Mouse (Mus musculus) ES-Bruce4 (cell line): ENCODE data around the gene Fosb. TPM values are rescaled to one million over a fixed set of nuclear protein-coding genes. Genes with fewer than 3 reads are reported as not detected.
"Not testable (repeated sequence)": the region's sequence is repeated elsewhere in the genome, so short reads cannot be mapped to it uniquely, and the experiment has no call there.

Experiments
- H3K27ac ChIP-seq: 2 replicates; pipeline ENCODE4 v1.5.1; 2012; ENCODE audit warnings: low read length, inconsistent platforms; ENCODE audit not compliant: insufficient read depth
- H3K27me3 ChIP-seq: 2 replicates; pipeline ENCODE4 v1.6.1; 2012; ENCODE audit warnings: mild to moderate bottlenecking, low read length, inconsistent platforms; ENCODE audit not compliant: control insufficient read depth, poor library complexity, insufficient read depth, severe bottlenecking
- H3K36me3 ChIP-seq: 2 replicates; pipeline ENCODE4 v1.6.1; 2012; ENCODE audit warnings: inconsistent platforms, mild to moderate bottlenecking, low read length, moderate library complexity; ENCODE audit not compliant: control insufficient read depth, poor library complexity, insufficient read depth, severe bottlenecking
- H3K4me1 ChIP-seq: one replicate; pipeline ENCODE4 v1.8.1; 2011; ENCODE audit warnings: low read length; ENCODE audit not compliant: control insufficient read depth, insufficient read depth
- H3K4me3 ChIP-seq: 2 replicates; pipeline ENCODE4 v1.5.1; 2011; ENCODE audit warnings: low read depth, mild to moderate bottlenecking, low read length
- H3K9ac ChIP-seq: 2 replicates; pipeline ENCODE4 v1.6.1; 2012; ENCODE audit warnings: low read depth, mild to moderate bottlenecking, inconsistent platforms; ENCODE audit not compliant: poor library complexity, severe bottlenecking
- H3K9me3 ChIP-seq: replicated peaks from 2 replicates; pipeline ENCODE4 v1.6.1; 2012; ENCODE audit warnings: mild to moderate bottlenecking, low read length, inconsistent platforms; ENCODE audit not compliant: control insufficient read depth, poor library complexity, insufficient read depth, severe bottlenecking
- CTCF ChIP-seq: IDR thresholded peaks from one replicate; pipeline ENCODE4 v1.8.1; 2011; ENCODE audit warnings: low read depth, low read length
- EP300 ChIP-seq: IDR thresholded peaks from 2 replicates; pipeline ENCODE4 v1.6.1; 2011; ENCODE audit warnings: low read depth, low read length; ENCODE audit not compliant: insufficient read depth
- POLR2A ChIP-seq: IDR thresholded peaks from one replicate; pipeline ENCODE4 v1.8.1; 2011; ENCODE audit warnings: low read length; ENCODE audit not compliant: insufficient read depth
- polyA plus RNA-seq: library from polyadenylated mRNA; stranded (reverse); fragments of >200 nt; gene quantifications from 2 replicates; pipeline ENCODE4 v1.2.4, GENCODE M21; 2011; ENCODE audit warnings: low read depth; ENCODE audit not compliant: missing spikeins, insufficient read depth, insufficient read length

Gene Fosb
- polyA plus RNA-seq, 1 experiment: 1.1 TPM

- Histone ChIP-seq H3K27me3 (no peaks in the 10 kb centered on the region), H3K36me3 (no peaks in the 10 kb centered on the region)
Measured at GRCm38 (mm10) chr7:19282385-19282784, 27.5 kb downstream of the Fosb start, which contains the start of gene Rtn2. Gene Rtn2 (plus strand): TSS chr7:19282624.

GRCm38 (mm10) chr7:19281680-19282304 lies 28.1 kb downstream of the Fosb start:
- not testable (repeated sequence) for H3K4me1 ChIP-seq, H3K9me3 ChIP-seq, H3K36me3 ChIP-seq, H3K27me3 ChIP-seq, H3K9ac ChIP-seq
- H3K4me3 ChIP-seq: peak overlapping the region; percentile 92
- H3K27ac ChIP-seq: peak overlapping the region; percentile 54; the same call in 1 of the 2 replicates

More at GRCm38 (mm10) chr7:19282385-19282784, 27.5 kb downstream of the Fosb start, which contains the start of gene Rtn2:
- no peaks in the 10 kb centered on the region for H3K9me3 ChIP-seq
- H3K9ac ChIP-seq: peak within 1 kb of the TSS; percentile 77
- H3K4me1 ChIP-seq: no peaks in the 10 kb centered on the region
- peak within 1 kb of the TSS; percentile 54; the same call in 1 of the 2 replicates for H3K27ac ChIP-seq
- no peak for TF ChIP-seq EP300
- TF ChIP-seq POLR2A: no peak
- TF ChIP-seq CTCF: no peak
- peak within 1 kb of the TSS; percentile 92 for H3K4me3 ChIP-seq

- peak within 1 kb of the TSS; percentile 54; the same call in 1 of the 2 replicates for H3K27ac ChIP-seq
- peak within 1 kb of the TSS; percentile 70 for H3K9ac ChIP-seq
- TF ChIP-seq POLR2A (no peak), CTCF (no peak), EP300 (0 out of 2 replicates have a peak, but pooled peaks have one; percentile 9)
Measured at GRCm38 (mm10) chr7:19279581-19280114, 30.2 kb downstream of the Fosb start, which contains the start of gene Ppm1n. Gene Ppm1n (minus strand): TSS chr7:19280064.

GRCm38 (mm10) chr7:19279052-19279451 lies 30.8 kb downstream of the Fosb start:
- no peak for TF ChIP-seq POLR2A
- no peak for TF ChIP-seq CTCF
- no peak for TF ChIP-seq EP300
- no peak overlapping the region for H3K27ac ChIP-seq
- peak overlapping the region; percentile 70 for H3K9ac ChIP-seq

More at GRCm38 (mm10) chr7:19279581-19280114, 30.2 kb downstream of the Fosb start, which contains the start of gene Ppm1n:
- Histone ChIP-seq H3K9me3 (no peaks in the 10 kb centered on the region), H3K4me3 (peak within 1 kb of the TSS; percentile 73), H3K27me3 (no peaks in the 10 kb centered on the region), H3K36me3 (no peaks in the 10 kb centered on the region), H3K4me1 (no peaks in the 10 kb centered on the region)

GRCm38 (mm10) chr7:19276253-19276652 lies 33.6 kb downstream of the Fosb start:
- no peak overlapping the region for H3K27ac ChIP-seq
- no peaks in the 10 kb centered on the region for H3K36me3 ChIP-seq
- no peak for TF ChIP-seq POLR2A
- TF ChIP-seq CTCF: peak; percentile 67
- no peaks in the 10 kb centered on the region for H3K4me1 ChIP-seq
- no peak overlapping the region for H3K9ac ChIP-seq
- H3K4me3 ChIP-seq: no peak overlapping the region
- no peaks in the 10 kb centered on the region for H3K9me3 ChIP-seq
- H3K27me3 ChIP-seq: no peaks in the 10 kb centered on the region

More at GRCm38 (mm10) chr7:19279052-19279451, 30.8 kb downstream of the Fosb start:
- H3K27me3 ChIP-seq: no peaks in the 10 kb centered on the region
- peak overlapping the region; percentile 73 for H3K4me3 ChIP-seq
- no peaks in the 10 kb centered on the region for H3K4me1 ChIP-seq
- H3K9me3 ChIP-seq: no peaks in the 10 kb centered on the region
- H3K36me3 ChIP-seq: no peaks in the 10 kb centered on the region

GRCm38 (mm10) chr7:19272173-19272764 lies 37.6 kb downstream of the Fosb start:
- H3K27me3 ChIP-seq: no peaks in the 10 kb centered on the region
- H3K4me3 ChIP-seq: peak overlapping the region; percentile 92
- peak overlapping the region; percentile 95 for H3K9ac ChIP-seq
- H3K36me3 ChIP-seq: no peaks in the 10 kb centered on the region
- H3K4me1 ChIP-seq: peaks cover 3% of the 10 kb centered on the region
- peak overlapping the region; percentile 97 for H3K27ac ChIP-seq
- TF ChIP-seq EP300: no peak
- TF ChIP-seq CTCF: no peak
- TF ChIP-seq POLR2A: no peak
- no peaks in the 10 kb centered on the region for H3K9me3 ChIP-seq
